Mouse (Mus musculus) cerebellum, postnatal 10 days (tissue): Measurements from ENCODE around the gene Bcat1.

Experiments used
- DNase-seq, 2 experiments: peaks; one replicate each; pipeline ENCODE4 v3.0.0; 2021; ENCODE audit warnings: mixed read lengths in 2 of 2

The Bcat1 gene

GRCm38 (mm10) chr6:145002094-145002936 lies 73.7 kb downstream of the Bcat1 start:
- no peak for DNase-seq

DNA sequence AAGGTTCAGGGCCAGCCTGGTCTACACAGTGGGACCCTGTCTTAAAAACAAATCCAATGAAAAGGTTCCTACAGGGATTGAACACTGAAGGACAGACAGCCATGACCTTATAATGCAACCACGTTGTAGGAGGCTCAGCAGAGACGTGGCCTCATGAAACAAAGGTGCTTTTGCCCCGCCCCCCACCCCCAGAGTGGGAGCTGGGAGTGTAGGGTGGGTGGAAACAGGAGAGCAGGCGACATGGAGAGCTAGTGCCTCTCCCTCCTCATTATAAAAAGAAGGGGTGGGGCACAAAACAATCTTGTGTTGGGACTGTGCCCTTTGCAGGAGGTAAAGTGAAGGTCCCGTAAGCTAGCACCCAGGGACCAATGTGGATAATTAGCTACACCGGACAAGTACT lies 74.5 kb downstream of the Bcat1 start:
- no peak for DNase-seq

- no peak for DNase-seq
These were observed 78.8 kb downstream of the Bcat1 start for GRCm38 (mm10) chr6:144997229-144997628.

DNA sequence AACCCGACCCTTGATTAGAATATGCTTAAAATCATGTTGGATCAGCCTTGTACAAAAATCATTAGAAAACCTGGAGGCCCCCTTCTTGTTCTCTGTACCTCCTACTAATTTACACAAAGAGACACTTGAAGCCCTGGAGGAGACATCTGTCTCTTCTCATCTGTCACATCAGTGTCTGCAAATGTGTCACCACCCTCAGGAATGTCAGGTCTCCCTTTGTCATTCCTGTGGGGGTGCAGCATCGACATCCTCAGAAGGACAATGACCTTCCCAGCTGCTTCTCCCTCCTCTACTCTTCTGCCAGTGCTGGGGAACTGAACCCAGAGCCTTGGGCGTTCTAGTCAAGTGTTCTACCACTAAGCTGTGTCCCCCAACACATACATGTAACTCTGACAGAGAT lies 83.9 kb downstream of the Bcat1 start:
- DNase-seq, result no peak

DNA sequence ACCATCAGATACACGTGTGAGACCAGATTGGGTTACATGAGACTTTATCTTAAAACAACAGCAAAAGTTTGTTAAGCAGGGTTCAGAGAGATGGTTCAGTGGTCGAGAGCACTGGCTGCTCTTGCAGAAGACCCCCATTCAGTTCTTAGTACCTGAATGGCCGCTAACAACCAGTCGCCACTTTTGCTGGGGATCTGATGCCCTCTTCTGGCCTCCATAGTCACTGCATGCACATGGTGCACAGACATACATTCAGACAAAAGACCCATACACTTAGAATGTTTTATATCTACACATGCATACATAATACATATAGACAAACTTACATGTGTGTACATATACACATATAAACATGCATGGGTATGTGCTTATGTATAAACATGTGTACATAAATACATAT lies 86.8 kb downstream of the Bcat1 start:
- no peak for DNase-seq

DNA sequence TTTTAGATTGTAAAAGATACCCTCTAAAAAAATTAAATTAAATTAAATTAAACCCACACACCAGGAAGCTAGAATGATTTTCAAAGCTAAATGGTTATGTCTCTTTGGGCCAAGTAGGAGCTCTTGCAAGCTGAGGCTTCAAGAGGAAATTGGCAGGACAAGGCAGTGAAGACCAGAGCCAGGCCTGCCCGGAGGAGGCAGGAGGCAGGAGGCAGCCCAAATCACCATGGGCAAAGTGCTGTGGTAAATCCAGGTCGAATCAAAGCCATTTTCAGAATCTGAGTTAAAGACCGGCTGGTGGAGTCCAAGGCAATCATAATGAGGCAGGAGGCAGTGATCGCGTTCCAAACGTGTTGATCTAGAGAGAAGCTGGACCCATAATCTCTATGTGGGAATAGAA lies 88.3 kb downstream of the Bcat1 start:
- peak; percentile 44 to 68 for DNase-seq

GRCm38 (mm10) chr6:144987216-144987615 lies 88.8 kb downstream of the Bcat1 start:
- DNase-seq, result no peak

GRCm38 (mm10) chr6:144984221-144984620 lies 91.8 kb downstream of the Bcat1 start:
- no peak for DNase-seq

DNA sequence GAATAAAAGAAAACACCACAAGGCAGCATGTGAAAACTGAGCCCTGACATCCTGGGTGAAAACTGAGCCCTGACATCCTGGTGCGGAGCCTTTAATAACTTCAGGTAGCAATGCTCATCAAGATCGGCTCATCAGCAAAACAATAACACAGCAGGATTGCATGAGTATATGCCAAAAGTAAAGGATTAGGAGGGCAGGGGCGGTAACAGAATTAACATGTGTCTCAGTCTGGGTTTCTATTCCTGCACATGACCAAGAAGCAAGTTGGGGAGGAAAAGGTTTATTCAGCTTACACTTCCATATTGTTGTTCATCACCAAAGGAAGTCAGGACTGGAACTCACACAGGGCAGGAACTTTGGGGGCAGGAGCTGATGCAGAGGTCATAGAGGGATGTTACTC lies 93.9 kb downstream of the Bcat1 start:
- no peak for DNase-seq

DNA sequence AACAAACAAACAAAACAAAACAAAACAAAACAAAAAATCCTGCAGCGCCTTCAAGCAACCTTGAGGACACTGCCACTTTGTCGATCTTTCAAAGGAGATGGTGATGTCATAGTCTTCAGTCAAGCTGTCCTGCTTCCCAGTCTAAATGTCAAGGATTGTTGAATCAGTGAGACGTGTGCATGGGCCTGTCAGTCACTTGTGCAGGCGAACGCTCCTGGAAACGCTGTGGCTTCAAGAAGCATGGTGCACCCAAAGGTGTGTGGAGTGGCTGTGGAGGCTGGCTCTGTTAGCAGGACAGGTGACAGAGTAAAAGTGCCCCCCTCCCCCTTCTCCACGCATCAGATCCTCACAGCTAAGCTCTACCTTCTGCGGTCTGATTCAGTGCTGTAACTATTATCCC lies 103.6 kb downstream of the Bcat1 start:
- DNase-seq, result no peak

- DNase-seq, result no peak
These were observed 105.1 kb downstream of the Bcat1 start for GRCm38 (mm10) chr6:144970900-144971299.

GRCm38 (mm10) chr6:144967536-144967935 lies 108.4 kb downstream of the Bcat1 start:
- DNase-seq, result no peak

DNA sequence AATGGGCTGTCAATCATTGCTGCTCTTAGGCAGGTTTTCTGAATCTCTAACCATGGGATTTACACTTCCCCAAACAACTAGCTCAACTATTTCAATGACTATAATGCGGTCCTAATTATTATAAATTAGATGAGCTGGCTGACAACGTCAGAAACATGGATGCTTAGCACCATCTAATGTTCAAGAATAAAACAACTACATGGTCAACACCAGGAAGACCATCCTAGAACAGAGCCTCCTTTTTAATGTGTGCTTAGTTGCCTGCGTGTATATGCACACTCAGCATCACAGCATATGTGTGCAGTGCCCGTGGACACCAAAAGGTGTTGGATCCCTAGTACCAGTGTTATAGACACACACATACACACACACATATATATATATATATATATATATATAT lies 111.8 kb downstream of the Bcat1 start:
- peak in 1 of 2 experiments; percentile 20 for DNase-seq

- DNase-seq, result peak in 1 of 2 experiments; percentile 19
These were observed 112.8 kb downstream of the Bcat1 start for GRCm38 (mm10) chr6:144963156-144963555.

GRCm38 (mm10) chr6:144962013-144962354 lies 114.0 kb downstream of the Bcat1 start:
- DNase-seq, result peak; percentile 14 to 21

- peak; percentile 43 to 49 for DNase-seq
These were observed 114.6 kb downstream of the Bcat1 start for GRCm38 (mm10) chr6:144961253-144962012.

GRCm38 (mm10) chr6:144955887-144956547 lies 120.0 kb downstream of the Bcat1 start:
- no peak for DNase-seq

DNA sequence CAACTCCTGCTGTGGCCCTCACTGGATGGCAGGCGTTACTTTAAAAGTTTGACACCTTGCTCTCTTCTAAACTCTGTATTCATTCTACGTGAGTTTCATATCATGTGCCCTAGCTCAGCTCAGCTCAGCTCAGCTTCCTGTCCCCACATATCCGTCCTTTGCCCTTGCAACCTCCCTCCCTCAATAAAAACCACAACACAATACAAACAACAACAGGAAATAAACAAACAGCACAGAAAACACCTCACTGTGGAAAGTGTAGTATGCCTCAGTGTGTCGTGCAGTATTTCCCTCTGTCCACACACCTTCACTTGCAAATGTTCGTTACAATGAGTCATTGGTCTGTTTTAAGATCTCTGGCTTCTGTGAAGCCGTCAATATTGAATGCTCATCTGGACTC lies 123.1 kb downstream of the Bcat1 start:
- DNase-seq, result no peak

DNA sequence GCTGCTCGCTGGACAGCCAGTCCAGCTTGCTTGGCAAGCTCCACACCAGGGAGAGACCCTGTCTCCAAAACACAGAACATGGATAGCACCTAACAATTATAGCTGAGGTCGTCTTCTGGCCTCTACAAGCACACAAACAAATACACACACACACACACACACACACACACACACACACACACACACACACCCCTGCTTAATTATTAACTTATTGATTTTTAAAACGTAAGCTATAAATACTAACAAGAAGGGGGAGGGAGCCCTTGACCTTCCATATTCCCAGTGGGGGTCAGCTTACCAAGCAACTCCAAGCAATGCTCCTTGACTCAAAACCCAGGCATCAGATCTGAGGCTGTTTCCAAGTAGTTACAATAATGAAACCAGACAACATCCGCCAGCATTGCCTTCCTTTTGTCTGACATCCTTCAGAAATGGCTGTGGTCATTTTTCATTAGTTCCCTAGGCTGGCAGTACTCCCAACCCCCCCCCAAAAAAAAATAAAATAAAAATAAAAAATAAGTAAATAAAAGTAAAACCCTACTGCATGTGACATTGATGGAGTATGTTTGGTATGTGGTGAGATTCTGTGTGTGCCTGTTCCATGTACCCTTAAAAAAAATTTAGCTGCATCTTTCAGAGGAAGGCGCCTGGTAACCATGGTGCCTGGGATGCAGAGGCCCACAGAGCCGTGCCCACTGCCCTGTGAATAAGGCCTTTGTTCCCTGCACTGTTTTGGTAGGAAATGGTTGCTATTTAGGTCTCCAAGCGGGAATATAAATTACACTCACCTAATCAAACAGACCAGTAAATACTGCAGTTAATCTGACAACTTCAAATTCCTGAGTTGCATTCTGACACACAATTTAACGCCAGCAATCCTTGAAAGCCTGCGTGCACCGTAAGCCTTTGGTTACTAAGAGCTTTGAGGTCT lies 131.3 kb downstream of the Bcat1 start:
- DNase-seq, result no peak
